Mouse (Mus musculus) mammary gland, adult 2 months (tissue): ENCODE results near the gene Gm10772. TPM values are rescaled to one million over a fixed set of nuclear protein-coding genes. Genes with fewer than 3 reads are reported as not detected.

Source experiments
- polyA plus RNA-seq: library from polyadenylated mRNA; depleted of rRNA; stranded (reverse); fragments of >200 nt; gene quantifications from 2 replicates; pipeline ENCODE4 v1.2.3, GENCODE M21; 2012; ENCODE audit warnings: low replicate concordance; rRNA removed

The Gm10772 gene
- not detected in 2 replicates for polyA plus RNA-seq

DNA sequence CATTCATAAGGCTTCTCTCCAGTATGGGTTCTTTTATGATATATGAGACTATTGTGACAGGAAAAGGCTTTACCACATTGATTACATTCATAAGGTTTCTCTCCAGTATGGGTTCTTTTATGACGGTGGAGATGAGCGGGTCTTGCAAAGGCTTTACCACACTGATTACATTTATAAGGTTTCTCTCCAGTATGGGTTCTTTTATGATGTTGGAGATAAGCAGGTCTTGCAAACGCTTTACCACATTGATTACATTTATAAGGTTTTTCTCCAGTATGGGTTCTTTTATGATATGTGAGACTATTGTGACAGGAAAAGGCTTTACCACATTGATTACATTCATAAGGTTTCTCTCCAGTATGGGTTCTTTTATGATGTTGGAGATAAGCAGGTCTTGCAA, at the start of gene Gm10772:
Gene Gm10772, minus strand, starts transcription at position 101 of the 400 bp plus-strand sequence.

Other genes with a start within 250 kb of the Gm10772 start
- not detected in 2 replicates for gene Gm10324, start 108.0 kb downstream of the Gm10772 start, polyA plus RNA-seq
- not detected in 2 replicates for gene 2410141K09Rik, start 213.5 kb upstream of the Gm10772 start, polyA plus RNA-seq